ENCODE assay signal across 11 mouse cellular contexts in genomic region chr19:46971712-46972111, GRCm38 (mm10). TPM values are rescaled to one million over a fixed set of nuclear protein-coding genes. Genes with fewer than 3 reads are reported as not detected.
DNase-seq lines count a peak whose midpoint lies in the region; ATAC-seq and TF ChIP-seq lines count a peak whose summit lies in the region.
"Had no signal": no experiment of that assay in that cellular context is flagged by ENCODE, and none has a peak within 500 bp of the region (broad histone marks: within the 10 kb centered on the region; RNA-seq: fewer than 3 reads in every experiment).

No protein-coding gene starts in this region.

- ATAC-seq in intestine, embryonic 14.5 days (replicated peaks; ENCODE audit: low FRiP score, low TSS enrichment, low read depth): no peak
- ATAC-seq in intestine, embryonic 15.5 days: no peak
- 0 out of 2 replicates have a peak, but pooled peaks have one; percentile 6 for ATAC-seq in hindbrain, postnatal 0 days
- ATAC-seq in neural tube, embryonic 13.5 days (ENCODE audit: low read depth): 0 out of 2 replicates have a peak, but pooled peaks have one; percentile 45
- ATAC-seq in cerebellum, adult (ENCODE audit: insufficient number of reproducible peaks, low FRiP score, low TSS enrichment): no peak
- ATAC-seq: CD4-positive, CD25-positive, alpha-beta regulatory T cell, adult 4 months had no signal

- WGBS in intestine, embryonic 14.5 days: 69% methylated on average over 9 of the region's 9 CpGs
- 72% methylated on average over 9 of the region's 9 CpGs for WGBS in intestine, embryonic 15.5 days
- WGBS in forebrain, embryonic 10.5 days: 80% methylated on average over 9 of the region's 9 CpGs
- WGBS in hindbrain, postnatal 0 days: 36% methylated on average over 9 of the region's 9 CpGs
- 46% methylated on average over 9 of the region's 9 CpGs for WGBS in neural tube, embryonic 13.5 days

- H3K36me3 ChIP-seq in intestine, embryonic 14.5 days (ENCODE audit: control insufficient read depth, insufficient read depth, low read length): no peaks in the 10 kb centered on the region
- H3K36me3 ChIP-seq in intestine, embryonic 15.5 days: no peaks in the 10 kb centered on the region
- H3K36me3 ChIP-seq in forebrain, embryonic 10.5 days (replicated peaks): no peaks in the 10 kb centered on the region
- H3K36me3 ChIP-seq in hindbrain, postnatal 0 days (ENCODE audit: insufficient read depth, low read length): no peaks in the 10 kb centered on the region
- no peaks in the 10 kb centered on the region for H3K36me3 ChIP-seq in neural tube, embryonic 13.5 days
- H3K36me3 ChIP-seq: limb, embryonic 13.5 days had no signal

- no peaks in the 10 kb centered on the region for H3K27me3 ChIP-seq in intestine, embryonic 14.5 days (replicated peaks; ENCODE audit: control insufficient read depth, insufficient read depth, low read length)
- no peaks in the 10 kb centered on the region for H3K27me3 ChIP-seq in intestine, embryonic 15.5 days (replicated peaks)
- no peaks in the 10 kb centered on the region for H3K27me3 ChIP-seq in forebrain, embryonic 10.5 days (ENCODE audit: poor library complexity, severe bottlenecking)
- no peaks in the 10 kb centered on the region for H3K27me3 ChIP-seq in hindbrain, postnatal 0 days (ENCODE audit: insufficient read depth, low read length)
- no peaks in the 10 kb centered on the region for H3K27me3 ChIP-seq in neural tube, embryonic 13.5 days
- H3K27me3 ChIP-seq: limb, embryonic 13.5 days had no signal

- no peak for TF ChIP-seq CTCF in hindbrain, postnatal 0 days (IDR thresholded peaks at IDR 0.05; ENCODE audit: low read depth)

- H3K27ac ChIP-seq in intestine, embryonic 14.5 days (ENCODE audit: low read depth): peak overlapping the region; percentile 67; the same call in 1 of the 2 replicates
- no peak overlapping the region for H3K27ac ChIP-seq in intestine, embryonic 15.5 days
- H3K27ac ChIP-seq in forebrain, embryonic 10.5 days: peak overlapping the region; percentile 83
- peak overlapping the region; percentile 79 for H3K27ac ChIP-seq in hindbrain, postnatal 0 days
- peak overlapping the region; percentile 90 for H3K27ac ChIP-seq in neural tube, embryonic 13.5 days (replicated peaks)
- H3K27ac ChIP-seq: limb, embryonic 13.5 days had no signal

- H3K4me2 ChIP-seq in intestine, embryonic 14.5 days (ENCODE audit: low read length): no peak overlapping the region
- no peak overlapping the region for H3K4me2 ChIP-seq in intestine, embryonic 15.5 days (replicated peaks)
- no peak overlapping the region for H3K4me2 ChIP-seq in hindbrain, postnatal 0 days (ENCODE audit: low read depth, low read length)
- H3K4me2 ChIP-seq in neural tube, embryonic 13.5 days: no peak overlapping the region
- H3K4me2 ChIP-seq: limb, embryonic 13.5 days had no signal

- peaks cover 6% of the 10 kb centered on the region; the same call in 1 of the 2 replicates for H3K4me1 ChIP-seq in intestine, embryonic 14.5 days (replicated peaks; ENCODE audit: control insufficient read depth, insufficient read depth, low read length)
- H3K4me1 ChIP-seq in intestine, embryonic 15.5 days (replicated peaks): peaks cover 9% of the 10 kb centered on the region; the same call in 1 of the 2 replicates
- peaks cover 27% of the 10 kb centered on the region for H3K4me1 ChIP-seq in forebrain, embryonic 10.5 days
- peaks cover 9% of the 10 kb centered on the region for H3K4me1 ChIP-seq in hindbrain, postnatal 0 days (ENCODE audit: insufficient read depth, low read length)
- H3K4me1 ChIP-seq in neural tube, embryonic 13.5 days (replicated peaks): peaks cover 16% of the 10 kb centered on the region

- DNase-seq in intestine, embryonic 14.5 days (ENCODE audit: low spot score): no peak
- DNase-seq in forebrain, embryonic 10.5 days (ENCODE audit: extremely low spot score, low spot score): no peak
- DNase-seq in hindbrain, postnatal 0 days (ENCODE audit: low spot score): no peak
- no peak for DNase-seq in right cerebral cortex, postnatal 10 days (ENCODE audit: low spot score in 2 of 2)
- DNase-seq in urinary bladder, adult 18-20 months (ENCODE audit: low spot score in 2 of 2): no peak
- DNase-seq: cerebellum, adult 18-20 months had no signal

- H3K9me3 ChIP-seq in intestine, embryonic 14.5 days (ENCODE audit: control insufficient read depth, low read length): no peaks in the 10 kb centered on the region
- H3K9me3 ChIP-seq in intestine, embryonic 15.5 days: no peaks in the 10 kb centered on the region
- H3K9me3 ChIP-seq in forebrain, embryonic 10.5 days: no peaks in the 10 kb centered on the region
- H3K9me3 ChIP-seq in hindbrain, postnatal 0 days (ENCODE audit: low read length): no peaks in the 10 kb centered on the region
- H3K9me3 ChIP-seq in neural tube, embryonic 13.5 days: no peaks in the 10 kb centered on the region
- H3K9me3 ChIP-seq: limb, embryonic 13.5 days had no signal

- no peak overlapping the region for H3K9ac ChIP-seq in intestine, embryonic 14.5 days (ENCODE audit: low read length)
- no peak overlapping the region for H3K9ac ChIP-seq in intestine, embryonic 15.5 days
- 0 out of 2 replicates have a peak overlapping the region, but pooled peaks have one; percentile 28 for H3K9ac ChIP-seq in hindbrain, postnatal 0 days (replicated peaks; ENCODE audit: low read length)
- H3K9ac ChIP-seq in neural tube, embryonic 13.5 days: peak overlapping the region; percentile 18
- H3K9ac ChIP-seq: limb, embryonic 13.5 days had no signal

- no peak overlapping the region for H3K4me3 ChIP-seq in intestine, embryonic 14.5 days (ENCODE audit: low read depth, low read length)
- H3K4me3 ChIP-seq in intestine, embryonic 15.5 days (replicated peaks): no peak overlapping the region
- H3K4me3 ChIP-seq in forebrain, embryonic 10.5 days: no peak overlapping the region
- no peak overlapping the region for H3K4me3 ChIP-seq in hindbrain, postnatal 0 days (ENCODE audit: low read length)
- H3K4me3 ChIP-seq in neural tube, embryonic 13.5 days: no peak overlapping the region
- H3K4me3 ChIP-seq: limb, embryonic 13.5 days had no signal

RNA-seq across cellular contexts. Expression of gene Ina, which starts 42.8 kb away (rescaled TPM):
- 18.3 and 19.2 TPM in 2 replicates for polyA plus RNA-seq in intestine, embryonic 14.5 days (2014; fragmentation: Nextera tagmentation; extraction: Ambion mirVana)
- 13.9 and 14.5 TPM in 2 replicates for polyA plus RNA-seq in intestine, embryonic 15.5 days (2015; fragmentation: Nextera tagmentation; extraction: Ambion mirVana)
- polyA plus RNA-seq in forebrain, embryonic 10.5 days (2016; fragmentation: Nextera tagmentation; extraction: Ambion mirVana): 9.1 and 15.8 TPM in 2 replicates
- 217 and 280 TPM in 2 replicates for total RNA-seq in hindbrain, postnatal 0 days (2014; rRNA removed)
- 294 and 315 TPM in 2 replicates for polyA plus RNA-seq in hindbrain, postnatal 0 days (2015; fragmentation: Nextera tagmentation; extraction: Ambion mirVana)
- 680 and 687 TPM in 2 replicates for polyA plus RNA-seq in neural tube, embryonic 13.5 days (2015; fragmentation: Nextera tagmentation; extraction: Ambion mirVana)
- polyA plus RNA-seq: CD4-positive, CD25-positive, alpha-beta regulatory T cell, adult 4 months had no signal

RNA-seq across cellular contexts. Expression of gene Nt5c2, which starts 43.2 kb away (rescaled TPM):
- polyA plus RNA-seq in intestine, embryonic 14.5 days (2014; fragmentation: Nextera tagmentation; extraction: Ambion mirVana): 55.1 and 64.1 TPM in 2 replicates
- 48.4 and 49.1 TPM in 2 replicates for polyA plus RNA-seq in intestine, embryonic 15.5 days (2015; fragmentation: Nextera tagmentation; extraction: Ambion mirVana)
- 70.5 and 71.1 TPM in 2 replicates for polyA plus RNA-seq in forebrain, embryonic 10.5 days (2016; fragmentation: Nextera tagmentation; extraction: Ambion mirVana)
- total RNA-seq in hindbrain, postnatal 0 days (2014; rRNA removed): 43.4 and 44.2 TPM in 2 replicates
- 79.8 and 80.7 TPM in 2 replicates for polyA plus RNA-seq in hindbrain, postnatal 0 days (2015; fragmentation: Nextera tagmentation; extraction: Ambion mirVana)
- polyA plus RNA-seq in neural tube, embryonic 13.5 days (2015; fragmentation: Nextera tagmentation; extraction: Ambion mirVana): 81.7 and 85.0 TPM in 2 replicates

Comparison
In these comparisons a context has a peak if more than half of its experiments do, and no peak if none do; other contexts are left out.
1. ATAC-seq: peak in hindbrain, postnatal 0 days (single experiment) and neural tube, embryonic 13.5 days (single experiment); none in intestine, embryonic 14.5 days (single experiment), intestine, embryonic 15.5 days (single experiment) and cerebellum, adult (single experiment).
2. H3K9ac ChIP-seq: peak in hindbrain, postnatal 0 days (single experiment) and neural tube, embryonic 13.5 days (single experiment); none in intestine, embryonic 14.5 days (single experiment) and intestine, embryonic 15.5 days (single experiment).
3. RNA of gene Ina, which starts 42.8 kb away (polyA plus RNA-seq): 680 to 687 TPM in neural tube, embryonic 13.5 days and 294 to 315 TPM in hindbrain, postnatal 0 days; 18.3 to 19.2 TPM in intestine, embryonic 14.5 days, 9.1 to 15.8 TPM in forebrain, embryonic 10.5 days and 13.9 to 14.5 TPM in intestine, embryonic 15.5 days; every median in the first group is over 10 times any median in the second.